Mouse (Mus musculus): ENCODE results near the gene Ankrd13c. TPM values are rescaled to one million over a fixed set of nuclear protein-coding genes. Genes with fewer than 3 reads are reported as not detected.

The Ankrd13c gene
- polyA plus RNA-seq, 2 experiments = 10.1 to 11.4 TPM

- Histone ChIP-seq H3K27ac (no peak overlapping the region), H3K9me3 (ENCODE audit: control insufficient read depth, low read length) (no peaks in the 10 kb centered on the region), H3K4me1 (replicated peaks; ENCODE audit: control insufficient read depth in 2 of 2, insufficient read depth in 2 of 2, low read length in 1 of 2) (peaks cover 0 to 2% of the 10 kb centered on the region in 2 experiments; a peak in 1 of 4 replicates), H3K9ac (replicated peaks) (no peak overlapping the region), H3K27me3 (ENCODE audit: control insufficient read depth, insufficient read depth, low read length) (no peaks in the 10 kb centered on the region), H3K4me2 (ENCODE audit: low read depth) (no peak overlapping the region), H3K4me3 (ENCODE audit: insufficient read depth in 1 of 2, low read depth in 2 of 2, low read length in 2 of 2) (no peak overlapping the region), H3K36me3 (replicated peaks; ENCODE audit: control insufficient read depth, insufficient read depth, low read depth) (peaks cover 7% of the 10 kb centered on the region; the same call in 1 of the 2 replicates)
- WGBS (ENCODE audit: insufficient replicate concordance) = 15% methylated on average over 1 of the region's 1 CpGs
- ATAC-seq (ENCODE audit: insufficient read depth) (no peak), DNase-seq (ENCODE audit: low read depth in 3 of 3, low spot score in 3 of 3) (no peak)
- TF ChIP-seq EP300 (IDR thresholded peaks at IDR 0.05; ENCODE audit: low read depth) (no peak), CTCF (IDR thresholded peaks at IDR 0.05; ENCODE audit: low read depth) (no peak)
Measured at GRCm38 (mm10) chr3:157998742-157999369, 51.8 kb downstream of the Ankrd13c start.

DNA sequence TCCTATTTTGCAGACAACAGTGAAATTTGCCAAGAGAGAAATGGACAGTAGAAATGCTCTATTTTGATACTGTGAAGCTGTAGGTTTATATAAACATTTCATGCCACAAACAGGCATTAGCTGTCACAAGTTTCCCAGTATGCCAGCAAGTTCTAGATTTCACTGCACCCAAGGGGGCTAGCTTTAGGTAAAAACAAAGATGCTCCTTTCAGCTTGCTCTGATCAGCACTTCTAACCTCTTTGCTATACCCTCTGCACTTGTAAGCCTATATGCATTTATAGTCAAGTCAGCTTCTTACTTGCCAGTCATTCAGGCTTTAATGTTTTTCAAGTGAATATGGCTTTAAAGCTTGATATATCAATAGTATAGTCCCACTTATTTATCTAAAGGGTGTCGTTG lies 61.6 kb downstream of the Ankrd13c start:
- H3K27ac ChIP-seq = no peak overlapping the region
- no peaks in the 10 kb centered on the region for H3K4me1 ChIP-seq (replicated peaks; ENCODE audit: control insufficient read depth in 2 of 2, insufficient read depth in 2 of 2, low read length in 1 of 2)
- no peak for TF ChIP-seq CTCF (IDR thresholded peaks at IDR 0.05; ENCODE audit: low read depth)
- ATAC-seq (ENCODE audit: insufficient read depth) (no peak), DNase-seq (ENCODE audit: low read depth in 3 of 3, low spot score in 3 of 3) (no peak)
- 57% methylated on average over 1 of the region's 1 CpGs for WGBS (ENCODE audit: insufficient replicate concordance)
- no peak overlapping the region for H3K4me3 ChIP-seq (ENCODE audit: insufficient read depth in 1 of 2, low read depth in 2 of 2, low read length in 2 of 2)
- H3K36me3 ChIP-seq (replicated peaks; ENCODE audit: control insufficient read depth, insufficient read depth, low read depth) = peaks cover 32% of the 10 kb centered on the region
- no peaks in the 10 kb centered on the region for H3K9me3 ChIP-seq (ENCODE audit: control insufficient read depth, low read length)
- H3K27me3 ChIP-seq (ENCODE audit: control insufficient read depth, insufficient read depth, low read length) = no peaks in the 10 kb centered on the region
- H3K4me2 ChIP-seq (ENCODE audit: low read depth) = no peak overlapping the region
- no peak overlapping the region for H3K9ac ChIP-seq (replicated peaks)

DNA sequence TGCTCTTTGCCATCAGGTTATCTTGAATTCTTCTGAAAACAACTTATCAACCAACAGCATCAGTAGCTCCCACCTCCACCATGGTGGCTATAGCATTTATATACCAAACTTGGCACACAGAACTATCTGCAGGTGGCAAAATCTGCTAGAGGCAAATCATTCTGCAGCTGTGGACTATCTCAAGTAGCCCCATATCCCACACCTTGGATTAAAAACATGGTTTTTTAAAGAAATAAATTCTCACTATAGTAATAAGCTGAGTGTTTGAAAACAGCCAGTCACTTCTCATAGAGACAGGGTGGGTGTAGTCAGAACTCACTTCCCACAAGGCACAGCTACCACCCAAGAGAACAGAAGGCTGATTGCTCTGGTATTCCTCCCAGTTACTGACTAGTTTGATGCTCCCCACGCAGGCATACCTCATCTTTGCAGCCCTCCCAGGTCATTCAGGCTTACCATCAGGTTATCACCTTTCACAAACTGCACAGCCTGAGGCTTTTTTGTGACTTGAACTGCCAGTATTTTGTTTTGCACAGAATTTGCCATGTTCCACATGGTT lies 62.8 kb downstream of the Ankrd13c start:
- H3K9ac ChIP-seq (replicated peaks) = no peak overlapping the region
- H3K9me3 ChIP-seq (ENCODE audit: control insufficient read depth, low read length) = no peaks in the 10 kb centered on the region
- no peak for TF ChIP-seq CTCF (IDR thresholded peaks at IDR 0.05; ENCODE audit: low read depth)
- TF ChIP-seq EP300 (IDR thresholded peaks at IDR 0.05; ENCODE audit: low read depth) = no peak
- DNase-seq (ENCODE audit: low read depth in 3 of 3, low spot score in 3 of 3) (no peak), ATAC-seq (ENCODE audit: insufficient read depth) (no peak; the same call in 1 of the 2 replicates)
- no peak overlapping the region for H3K27ac ChIP-seq
- peaks cover 37% of the 10 kb centered on the region for H3K36me3 ChIP-seq (replicated peaks; ENCODE audit: control insufficient read depth, insufficient read depth, low read depth)
- H3K4me2 ChIP-seq (ENCODE audit: low read depth) = no peak overlapping the region
- no peak overlapping the region for H3K4me3 ChIP-seq (ENCODE audit: insufficient read depth in 1 of 2, low read depth in 2 of 2, low read length in 2 of 2)
- WGBS (ENCODE audit: insufficient replicate concordance) = 55% methylated on average over 1 of the region's 1 CpGs
- H3K4me1 ChIP-seq (replicated peaks; ENCODE audit: control insufficient read depth in 2 of 2, insufficient read depth in 2 of 2, low read length in 1 of 2) = no peaks in the 10 kb centered on the region
- no peaks in the 10 kb centered on the region for H3K27me3 ChIP-seq (ENCODE audit: control insufficient read depth, insufficient read depth, low read length)

DNA sequence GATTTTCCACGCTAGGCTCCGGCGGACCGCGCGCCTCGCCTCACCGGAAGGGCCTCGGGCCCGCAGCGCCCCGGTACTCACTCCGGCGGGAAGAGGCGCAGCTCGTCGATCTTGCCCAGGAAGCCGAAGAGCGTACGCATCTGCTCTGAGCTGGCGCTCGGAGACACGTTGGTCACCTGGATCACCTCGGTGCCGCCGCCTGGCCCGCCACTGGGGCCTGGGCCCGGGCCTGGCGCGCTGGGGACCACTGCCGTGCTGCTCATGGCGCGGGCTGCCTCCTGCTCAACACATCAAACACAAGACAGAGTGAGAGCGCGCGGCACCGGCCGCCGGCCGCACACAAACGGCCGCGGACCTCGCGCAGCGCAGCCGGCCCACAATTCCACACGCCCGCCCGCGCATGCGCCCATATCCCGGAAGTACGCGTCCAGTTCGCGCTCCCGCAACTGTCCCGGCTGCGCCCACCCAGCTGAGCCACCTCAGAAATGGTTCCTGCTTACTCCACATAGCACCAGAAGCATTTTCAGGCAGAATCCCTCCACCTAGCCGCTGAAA lies 84.4 kb downstream of the Ankrd13c start:
- H3K4me3 ChIP-seq (ENCODE audit: insufficient read depth in 1 of 2, low read depth in 2 of 2, low read length in 2 of 2) = peak overlapping the region; percentile 97 to 98
- H3K4me1 ChIP-seq (replicated peaks; ENCODE audit: control insufficient read depth in 2 of 2, insufficient read depth in 2 of 2, low read length in 1 of 2) = peaks cover 7 to 15% of the 10 kb centered on the region in 2 experiments
- TF ChIP-seq EP300 (IDR thresholded peaks at IDR 0.05; ENCODE audit: low read depth) (no peak), CTCF (IDR thresholded peaks at IDR 0.05; ENCODE audit: low read depth) (peak; percentile 27; the same call in 1 of the 2 replicates)
- under 1% methylated on average over 60 of the region's 61 CpGs for WGBS (ENCODE audit: insufficient replicate concordance)
- H3K36me3 ChIP-seq (replicated peaks; ENCODE audit: control insufficient read depth, insufficient read depth, low read depth) = peaks cover 2% of the 10 kb centered on the region
- H3K27ac ChIP-seq = peak overlapping the region; percentile 99
- H3K27me3 ChIP-seq (ENCODE audit: control insufficient read depth, insufficient read depth, low read length) = no peaks in the 10 kb centered on the region
- peak overlapping the region; percentile 97 for H3K9ac ChIP-seq (replicated peaks)
- ATAC-seq (ENCODE audit: insufficient read depth) = peak; percentile 86
- DNase-seq (ENCODE audit: low read depth in 3 of 3, low spot score in 3 of 3) = peak; percentile 78 to 81 (median 80)
- H3K4me2 ChIP-seq (ENCODE audit: low read depth) = peak overlapping the region; percentile 97
- H3K9me3 ChIP-seq (ENCODE audit: control insufficient read depth, low read length) = no peaks in the 10 kb centered on the region

DNA sequence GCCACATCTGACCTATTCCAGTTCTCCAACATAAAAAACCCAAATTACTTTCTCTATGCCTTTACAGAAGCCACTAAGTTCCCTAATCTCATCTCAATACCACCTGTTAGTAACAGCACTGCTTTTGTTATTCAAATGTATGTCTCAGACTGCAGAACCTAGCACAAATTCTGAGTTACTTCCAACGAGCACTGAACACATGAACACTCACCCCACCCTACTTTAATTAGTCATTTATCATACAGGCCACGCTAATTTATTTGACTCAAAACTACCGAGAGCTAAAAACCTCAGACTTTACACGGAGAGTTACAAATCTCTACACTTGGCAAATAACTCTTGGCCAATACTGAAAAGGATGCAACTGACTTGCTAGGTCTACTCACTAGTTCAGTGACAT lies 85.1 kb downstream of the Ankrd13c start:
- H3K4me1 ChIP-seq (replicated peaks; ENCODE audit: control insufficient read depth in 2 of 2, insufficient read depth in 2 of 2, low read length in 1 of 2) = peaks cover 7 to 15% of the 10 kb centered on the region in 2 experiments
- TF ChIP-seq EP300 (IDR thresholded peaks at IDR 0.05; ENCODE audit: low read depth) = no peak
- TF ChIP-seq CTCF (IDR thresholded peaks at IDR 0.05; ENCODE audit: low read depth) = no peak
- H3K9ac ChIP-seq (replicated peaks) = peak overlapping the region; percentile 97
- DNase-seq (ENCODE audit: low read depth in 3 of 3, low spot score in 3 of 3) (no peak), ATAC-seq (ENCODE audit: insufficient read depth) (no peak)
- H3K27me3 ChIP-seq (ENCODE audit: control insufficient read depth, insufficient read depth, low read length) = no peaks in the 10 kb centered on the region
- no peaks in the 10 kb centered on the region; the same call in none of the 2 replicates for H3K36me3 ChIP-seq (replicated peaks; ENCODE audit: control insufficient read depth, insufficient read depth, low read depth)
- H3K9me3 ChIP-seq (ENCODE audit: control insufficient read depth, low read length) = no peaks in the 10 kb centered on the region
- 4% methylated on average over 4 of the region's 4 CpGs for WGBS (ENCODE audit: insufficient replicate concordance)
- H3K4me3 ChIP-seq (ENCODE audit: insufficient read depth in 1 of 2, low read depth in 2 of 2, low read length in 2 of 2) = peak overlapping the region; percentile 97 to 98
- peak overlapping the region; percentile 97 for H3K4me2 ChIP-seq (ENCODE audit: low read depth)
- H3K27ac ChIP-seq = peak overlapping the region; percentile 99

Data from liver, embryonic 14.5 days (tissue).